Mouse (Mus musculus): Measurements from ENCODE around the gene Ccdc66. TPM values are rescaled to one million over a fixed set of nuclear protein-coding genes. Genes with fewer than 3 reads are reported as not detected.

Gene Ccdc66
- polyA plus RNA-seq (2014; fragmentation: Illumina TruSeq; extraction: RNeasy Lipid Tissue Mini Kit (QIAGEN cat#74804); ENCODE audit: low read depth, low replicate concordance), result 26.8 TPM

DNA sequence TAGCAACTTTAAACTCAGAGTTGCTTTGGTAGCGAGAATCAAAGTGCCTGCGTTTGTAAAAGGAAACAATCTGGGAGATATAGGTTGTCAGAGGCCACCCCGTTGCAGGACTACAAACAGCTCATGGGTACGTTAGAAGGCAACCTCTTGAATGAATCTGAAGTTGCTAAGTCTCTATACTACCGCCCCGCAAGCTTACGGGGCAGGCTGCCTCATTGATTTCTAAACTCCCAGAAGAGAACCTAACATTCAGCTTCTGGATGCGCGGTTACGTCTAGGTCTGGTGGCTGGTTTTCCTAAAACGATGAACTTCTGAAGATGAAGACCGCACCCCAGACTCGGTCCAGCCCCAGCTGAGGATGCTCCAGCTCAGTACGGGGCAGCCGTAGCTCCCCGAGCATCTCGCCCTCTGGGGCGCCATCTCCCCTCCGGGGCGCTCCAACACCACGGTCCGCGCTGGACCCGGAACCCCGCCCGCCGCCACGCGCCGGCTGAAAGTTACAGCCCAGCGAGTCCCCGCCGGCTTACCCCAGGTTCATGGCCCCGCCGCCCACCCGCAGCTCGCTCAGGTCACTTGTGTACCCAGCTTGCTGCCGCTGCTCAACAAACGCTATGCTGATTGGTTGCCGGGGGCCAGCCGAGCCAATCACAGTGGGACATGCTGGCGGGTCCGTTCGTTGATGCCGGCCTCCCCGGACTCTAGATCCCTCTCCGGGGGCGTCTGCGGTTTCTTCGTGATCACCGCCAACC lies at the start of gene Ccdc66:
TSS of gene Ccdc66 (minus strand) at position 567 of the 750 bp plus-strand sequence.

Other genes with a start within 250 kb of the Ccdc66 start
- 53.3 TPM for gene Fam208a, start 79.6 kb downstream of the Ccdc66 start, polyA plus RNA-seq (2014; fragmentation: Illumina TruSeq; extraction: RNeasy Lipid Tissue Mini Kit (QIAGEN cat#74804); ENCODE audit: low read depth, low replicate concordance)
- gene Erc2, start 114.0 kb upstream of the Ccdc66 start, polyA plus RNA-seq (2014; fragmentation: Illumina TruSeq; extraction: RNeasy Lipid Tissue Mini Kit (QIAGEN cat#74804); ENCODE audit: low read depth, low replicate concordance), result 5.5 TPM